Mouse (Mus musculus) heart, adult 2 months (tissue): ENCODE measurements at regions not wholly inside any gene's neighbourhood (a gene's known extent, or its start where the extent isn't known, plus 50 kb on each side); places are given as distances from the start of the nearest gene placed in this dataset.

Experiments used
- CTCF ChIP-seq: fragments of 200-600 bp; IDR thresholded peaks from 2 replicates; pipeline ENCODE4 v1.8.1; 2022; ENCODE audit warnings: antibody characterized with exemption, mild to moderate bottlenecking, moderate library complexity
- POLR2A ChIP-seq: fragments of 200-500 bp; IDR thresholded peaks from 2 replicates; pipeline ENCODE4 v1.6.1; 2011; ENCODE audit warnings: mild to moderate bottlenecking, low read depth, low read length, control low read depth; ENCODE audit not compliant: insufficient read depth

- TF ChIP-seq POLR2A (no peak), CTCF (no peak)
These were observed 69.1 kb upstream of the Pax1 start for GRCm38 (mm10) chr2:147292387-147293293.
